Mouse (Mus musculus): ENCODE data around the gene Ston2. TPM values are rescaled to one million over a fixed set of nuclear protein-coding genes. Genes with fewer than 3 reads are reported as not detected.
"Not testable (repeated sequence)": the region's sequence is repeated elsewhere in the genome, so short reads cannot be mapped to it uniquely, and the experiment has no call there.

Gene Ston2
- total and polyA plus RNA-seq, 3 experiments = 33.4 to 110 (median 74.5) TPM

- peaks cover 50% of the 10 kb centered on the region for H3K4me1 ChIP-seq (ENCODE audit: insufficient read depth, low read depth, low read length)
- TF ChIP-seq GATA1 (IDR thresholded peaks at IDR 0.05; ENCODE audit: borderline replicate concordance, low read length) = no peak
- DNase-seq (ENCODE audit: low spot score) (no peak), ATAC-seq (ENCODE audit: extremely low read depth, insufficient number of reproducible peaks, low FRiP score, poor library complexity, severe bottlenecking) (no peak)
- H3K27me3 ChIP-seq (ENCODE audit: insufficient read depth, low read length) = peaks cover 11% of the 10 kb centered on the region
- H3K4me3 ChIP-seq (ENCODE audit: low read depth, low read length) = no peak overlapping the region
- no peaks in the 10 kb centered on the region for H3K9me3 ChIP-seq (replicated peaks)
- H3K36me3 ChIP-seq (replicated peaks) = no peaks in the 10 kb centered on the region
Observed at GRCm38 (mm10) chr12:91796774-91797173, 8.6 kb upstream of the Ston2 start.

GRCm38 (mm10) chr12:91793266-91793665, 5.1 kb upstream of the Ston2 start:
- TF ChIP-seq GATA2 (IDR thresholded peaks at IDR 0.05; ENCODE audit: borderline replicate concordance, low read depth, low read length) = no peak
- TF ChIP-seq GATA1 (IDR thresholded peaks at IDR 0.05; ENCODE audit: borderline replicate concordance, low read length) = no peak
- TF ChIP-seq POLR2AphosphoS5 (IDR thresholded peaks at IDR 0.05; ENCODE audit: insufficient replicate concordance, low read depth, low read length) = no peak
- TF ChIP-seq CTCF (IDR thresholded peaks at IDR 0.05; ENCODE audit: low read depth, low read length) = no peak
- no peak for TF ChIP-seq TAL1 (conservative IDR thresholded peaks at IDR 0.05; ENCODE audit: low read depth, low read length)
- peaks cover 14% of the 10 kb centered on the region for H3K27me3 ChIP-seq (ENCODE audit: insufficient read depth, low read length)
- no peaks in the 10 kb centered on the region for H3K9me3 ChIP-seq (replicated peaks)
- no peak overlapping the region for H3K4me3 ChIP-seq (ENCODE audit: low read depth, low read length)
- H3K4me1 ChIP-seq (ENCODE audit: insufficient read depth, low read depth, low read length) = peaks cover 33% of the 10 kb centered on the region
- H3K36me3 ChIP-seq (replicated peaks) = no peaks in the 10 kb centered on the region
- 0 out of 2 replicates have a peak, but pooled peaks have one; percentile 37 for ATAC-seq (ENCODE audit: extremely low read depth, insufficient number of reproducible peaks, low FRiP score, poor library complexity, severe bottlenecking)
- no peak for DNase-seq (ENCODE audit: low spot score)

- TF ChIP-seq GATA2 (IDR thresholded peaks at IDR 0.05; ENCODE audit: borderline replicate concordance, low read depth, low read length) = no peak
- no peak for TF ChIP-seq CTCF (IDR thresholded peaks at IDR 0.05; ENCODE audit: low read depth, low read length)
- TF ChIP-seq POLR2AphosphoS5 (IDR thresholded peaks at IDR 0.05; ENCODE audit: insufficient replicate concordance, low read depth, low read length) = no peak
- TF ChIP-seq GATA1 (IDR thresholded peaks at IDR 0.05; ENCODE audit: borderline replicate concordance, low read length) = no peak
- TF ChIP-seq TAL1 (conservative IDR thresholded peaks at IDR 0.05; ENCODE audit: low read depth, low read length) = no peak
- 0 out of 2 replicates have a peak, but pooled peaks have one; percentile 9 for ATAC-seq (ENCODE audit: extremely low read depth, insufficient number of reproducible peaks, low FRiP score, poor library complexity, severe bottlenecking)
- H3K4me1 ChIP-seq (ENCODE audit: insufficient read depth, low read depth, low read length) = peaks cover 30% of the 10 kb centered on the region
- H3K36me3 ChIP-seq (replicated peaks) = no peaks in the 10 kb centered on the region
- H3K4me3 ChIP-seq (ENCODE audit: low read depth, low read length) = no peak overlapping the region
- H3K9me3 ChIP-seq (replicated peaks) = no peaks in the 10 kb centered on the region
- peaks cover 17% of the 10 kb centered on the region for H3K27me3 ChIP-seq (ENCODE audit: insufficient read depth, low read length)
- no peak for DNase-seq (ENCODE audit: low spot score)
Observed at GRCm38 (mm10) chr12:91791822-91792221, 3.6 kb upstream of the Ston2 start.

GRCm38 (mm10) chr12:91789801-91790200, 1.6 kb upstream of the Ston2 start:
- Histone ChIP-seq H3K4me1 (ENCODE audit: insufficient read depth, low read depth, low read length) (peaks cover 27% of the 10 kb centered on the region), H3K36me3 (replicated peaks) (no peaks in the 10 kb centered on the region), H3K9me3 (replicated peaks) (no peaks in the 10 kb centered on the region), H3K27me3 (ENCODE audit: insufficient read depth, low read length) (peaks cover 24% of the 10 kb centered on the region), H3K4me3 (ENCODE audit: low read depth, low read length) (no peak overlapping the region)
- ATAC-seq (ENCODE audit: extremely low read depth, insufficient number of reproducible peaks, low FRiP score, poor library complexity, severe bottlenecking) (peak; percentile 50; the same call in 1 of the 2 replicates), DNase-seq (ENCODE audit: low spot score) (no peak)
- TF ChIP-seq CTCF (IDR thresholded peaks at IDR 0.05; ENCODE audit: low read depth, low read length) (peak; percentile 96), TAL1 (conservative IDR thresholded peaks at IDR 0.05; ENCODE audit: low read depth, low read length) (no peak)

GRCm38 (mm10) chr12:91788446-91788845, 259 bp upstream of the Ston2 start:
- ATAC-seq (ENCODE audit: extremely low read depth, insufficient number of reproducible peaks, low FRiP score, poor library complexity, severe bottlenecking); H3K9me3 ChIP-seq (replicated peaks); H3K36me3 ChIP-seq (replicated peaks); H3K4me3 ChIP-seq (ENCODE audit: low read depth, low read length); DNase-seq (ENCODE audit: low spot score): not testable (repeated sequence)
- peaks cover 24% of the 10 kb centered on the region for H3K27me3 ChIP-seq (ENCODE audit: insufficient read depth, low read length)
- peaks cover 27% of the 10 kb centered on the region for H3K4me1 ChIP-seq (ENCODE audit: insufficient read depth, low read depth, low read length)

- DNase-seq (ENCODE audit: low spot score) (no peak), ATAC-seq (ENCODE audit: extremely low read depth, insufficient number of reproducible peaks, low FRiP score, poor library complexity, severe bottlenecking) (no peak)
- peaks cover 24% of the 10 kb centered on the region for H3K27me3 ChIP-seq (ENCODE audit: insufficient read depth, low read length)
- no peaks in the 10 kb centered on the region for H3K9me3 ChIP-seq (replicated peaks)
- no peak overlapping the region for H3K4me3 ChIP-seq (ENCODE audit: low read depth, low read length)
- no peaks in the 10 kb centered on the region for H3K36me3 ChIP-seq (replicated peaks)
- H3K4me1 ChIP-seq (ENCODE audit: insufficient read depth, low read depth, low read length) = peaks cover 14% of the 10 kb centered on the region
- TF ChIP-seq TAL1 (conservative IDR thresholded peaks at IDR 0.05; ENCODE audit: low read depth, low read length) (no peak), GATA2 (IDR thresholded peaks at IDR 0.05; ENCODE audit: borderline replicate concordance, low read depth, low read length) (no peak), POLR2AphosphoS5 (IDR thresholded peaks at IDR 0.05; ENCODE audit: insufficient replicate concordance, low read depth, low read length) (no peak), GATA1 (IDR thresholded peaks at IDR 0.05; ENCODE audit: borderline replicate concordance, low read length) (no peak), CTCF (IDR thresholded peaks at IDR 0.05; ENCODE audit: low read depth, low read length) (no peak)
Observed at GRCm38 (mm10) chr12:91786355-91786754, 1.8 kb downstream of the Ston2 start.

- H3K27me3 ChIP-seq (ENCODE audit: insufficient read depth, low read length) = peaks cover 14% of the 10 kb centered on the region
- peaks cover 33% of the 10 kb centered on the region for H3K4me1 ChIP-seq (ENCODE audit: insufficient read depth, low read depth, low read length)
- no peak overlapping the region for H3K4me3 ChIP-seq (ENCODE audit: low read depth, low read length)
- H3K9me3 ChIP-seq (replicated peaks) = no peaks in the 10 kb centered on the region
- H3K36me3 ChIP-seq (replicated peaks) = no peaks in the 10 kb centered on the region
- DNase-seq (ENCODE audit: low spot score) (no peak), ATAC-seq (ENCODE audit: extremely low read depth, insufficient number of reproducible peaks, low FRiP score, poor library complexity, severe bottlenecking) (no peak)
- TF ChIP-seq TAL1 (conservative IDR thresholded peaks at IDR 0.05; ENCODE audit: low read depth, low read length) = no peak
- TF ChIP-seq POLR2AphosphoS5 (IDR thresholded peaks at IDR 0.05; ENCODE audit: insufficient replicate concordance, low read depth, low read length) = no peak
- no peak for TF ChIP-seq CTCF (IDR thresholded peaks at IDR 0.05; ENCODE audit: low read depth, low read length)
- no peak for TF ChIP-seq GATA1 (IDR thresholded peaks at IDR 0.05; ENCODE audit: borderline replicate concordance, low read length)
- TF ChIP-seq GATA2 (IDR thresholded peaks at IDR 0.05; ENCODE audit: borderline replicate concordance, low read depth, low read length) = no peak
Observed at GRCm38 (mm10) chr12:91781432-91781831, 6.8 kb downstream of the Ston2 start.

Measured in G1E (cell line).